Mouse (Mus musculus): Measurements from ENCODE around the gene Rprd1b.

DNA sequence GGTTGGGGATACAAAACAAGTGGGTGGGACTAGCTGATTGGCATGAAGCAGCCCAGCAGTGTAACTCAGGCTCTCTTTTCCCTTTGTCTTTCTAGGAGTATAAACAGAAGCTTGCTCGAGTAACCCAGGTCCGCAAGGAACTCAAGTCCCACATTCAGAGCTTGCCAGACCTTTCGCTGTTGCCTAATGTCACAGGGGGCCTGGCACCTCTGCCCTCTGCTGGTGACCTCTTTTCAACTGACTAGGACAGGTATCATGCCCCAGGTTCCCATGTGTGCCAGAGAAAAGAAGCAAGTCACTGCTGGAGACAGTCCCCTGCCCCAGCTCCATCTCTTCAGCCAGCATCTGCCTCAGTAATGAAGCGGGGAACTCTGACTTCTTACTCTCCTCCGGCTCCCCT is 46.5 kb downstream of the Rprd1b start:
- TF ChIP-seq CTCF (IDR thresholded peaks at IDR 0.05; ENCODE audit: extremely low read depth, insufficient read depth, insufficient read length, insufficient replicate concordance) (no peak), POLR2A (IDR thresholded peaks at IDR 0.05; ENCODE audit: low read depth, low read length) (no peak)

Measured in spleen, adult 2 months (tissue).